Mouse (Mus musculus) ES-E14 (cell line): ENCODE measurements around the gene Rassf8. TPM values are rescaled to one million over a fixed set of nuclear protein-coding genes. Genes with fewer than 3 reads are reported as not detected.

Source experiments
- DNase-seq: peaks from one replicate; pipeline ENCODE4 v3.0.0-alpha.2; 2013; ENCODE audit warnings: low read depth, low spot score
- H3K27ac ChIP-seq: 2 replicates; pipeline ENCODE4 v1.5.1; 2012; ENCODE audit warnings: low read depth, mild to moderate bottlenecking, low read length, moderate library complexity, mixed read lengths; ENCODE audit not compliant: poor library complexity, insufficient read depth, severe bottlenecking
- H3K36me3 ChIP-seq: 2 replicates; pipeline ENCODE4 v1.6.1; 2012; ENCODE audit warnings: mild to moderate bottlenecking, low read length, moderate library complexity, mixed read lengths; ENCODE audit not compliant: control insufficient read depth, poor library complexity, insufficient read depth, severe bottlenecking
- H3K4me1 ChIP-seq, 2 experiments: fragments of 150-350 bp in 1 of 2; sonication (generic) in 1 of 2; 2 replicates each; pipeline ENCODE4 v1.6.1; 2012; ENCODE audit warnings: low read length in 2 of 2, mild to moderate bottlenecking in 1 of 2, mixed read lengths in 1 of 2; ENCODE audit not compliant: control insufficient read depth in 2 of 2, insufficient read depth in 2 of 2, poor library complexity in 1 of 2
- H3K4me3 ChIP-seq, 2 experiments: fragments of 150-350 bp in 1 of 2; sonication (generic) in 1 of 2; 2 replicates each; pipeline ENCODE4 v1.5.1; 2012; ENCODE audit warnings: low read length in 2 of 2, low read depth in 1 of 2, mild to moderate bottlenecking in 1 of 2, mixed read lengths in 1 of 2; ENCODE audit not compliant: insufficient read depth in 1 of 2, poor library complexity in 1 of 2, severe bottlenecking in 1 of 2
- H3K9ac ChIP-seq: 2 replicates; pipeline ENCODE4 v1.6.1; 2012; ENCODE audit warnings: low read depth, mild to moderate bottlenecking, low read length, mixed read lengths; ENCODE audit not compliant: poor library complexity, insufficient read depth, severe bottlenecking
- H3K9me3 ChIP-seq: fragments of 150-350 bp; sonication (generic); 2 replicates; pipeline ENCODE4 v1.6.1; 2012; ENCODE audit warnings: low read depth, mild to moderate bottlenecking, low read length; ENCODE audit not compliant: control insufficient read depth, insufficient read depth
- CHD2 ChIP-seq: IDR thresholded peaks from 2 replicates; pipeline ENCODE4 v1.6.1; 2014; ENCODE audit warnings: mild to moderate bottlenecking, low read depth, low read length, inconsistent platforms
- HCFC1 ChIP-seq: IDR thresholded peaks from 2 replicates; pipeline ENCODE4 v1.6.1; 2012; ENCODE audit warnings: low read length, inconsistent platforms, borderline replicate concordance; ENCODE audit not compliant: insufficient read depth
- MAFK ChIP-seq: IDR thresholded peaks from 2 replicates; pipeline ENCODE4 v1.6.1; 2014; ENCODE audit warnings: mild to moderate bottlenecking, low read depth, low read length, inconsistent platforms; ENCODE audit not compliant: insufficient read depth
- ZC3H11A ChIP-seq: IDR thresholded peaks from 2 replicates; pipeline ENCODE4 v1.6.1; 2012; ENCODE audit warnings: low read depth, mild to moderate bottlenecking, inconsistent platforms, low read length, borderline replicate concordance
- ZNF384 ChIP-seq: IDR thresholded peaks from 2 replicates; pipeline ENCODE4 v1.6.1; 2012; ENCODE audit warnings: low read depth, low read length, inconsistent platforms
- in situ Hi-C, 2 experiments: fragments of 600-800 bp; cut with MboI; formaldehyde crosslinking; loops; one replicate each; pipeline ENCODE4 v1.15.1; 2025; ENCODE audit warnings: low sequenced_read_pairs in 2 of 2, inconsistent platforms in 1 of 2; ENCODE audit not compliant: unreplicated experiment in 2 of 2
- total RNA-seq: library from RNA; depleted of rRNA; stranded (reverse); fragments of 300-350 nt; gene quantifications from 2 replicates; pipeline ENCODE4 v1.2.3, GENCODE M21; 2012

Gene Rassf8
- total RNA-seq, 1 experiment = 9.0 TPM

- DNase-seq = no peak
- no peaks in the 10 kb centered on the region for H3K4me1 ChIP-seq
- H3K36me3 ChIP-seq = no peaks in the 10 kb centered on the region
- in situ Hi-C loops = loop anchor here in 1 of 2 experiments (25.0 kb wide), 1 partner anchor 440 kb away; no protein-coding TSS in a partner anchor
- H3K9ac ChIP-seq = no peak overlapping the region
- no peak overlapping the region for H3K27ac ChIP-seq
- TF ChIP-seq ZC3H11A (no peak), CHD2 (no peak), MAFK (no peak), ZNF384 (no peak), HCFC1 (no peak)
- H3K9me3 ChIP-seq = no peaks in the 10 kb centered on the region
- H3K4me3 ChIP-seq = no peak overlapping the region
Measured at GRCm38 (mm10) chr6:145846948-145847347, 100.4 kb downstream of the Rassf8 start.

GRCm38 (mm10) chr6:145847661-145848060 is 101.1 kb downstream of the Rassf8 start:
- no peak overlapping the region for H3K27ac ChIP-seq
- no peaks in the 10 kb centered on the region for H3K4me1 ChIP-seq
- H3K36me3 ChIP-seq = no peaks in the 10 kb centered on the region
- no peak for DNase-seq
- H3K9ac ChIP-seq = no peak overlapping the region
- no peak overlapping the region for H3K4me3 ChIP-seq
- no peaks in the 10 kb centered on the region for H3K9me3 ChIP-seq
- no peak for TF ChIP-seq CHD2
- TF ChIP-seq MAFK = no peak
- no peak for TF ChIP-seq HCFC1
- no peak for TF ChIP-seq ZNF384
- TF ChIP-seq ZC3H11A = no peak
- in situ Hi-C loops = loop anchor here in 1 of 2 experiments (25.0 kb wide), 1 partner anchor 440 kb away; no protein-coding TSS in a partner anchor

- H3K9ac ChIP-seq = no peak overlapping the region
- H3K4me1 ChIP-seq = peaks cover 3 to 4% of the 10 kb centered on the region in 2 experiments; a peak in 2 of 4 replicates
- no peaks in the 10 kb centered on the region for H3K9me3 ChIP-seq
- in situ Hi-C loops = no loop called here
- TF ChIP-seq ZC3H11A (no peak), ZNF384 (no peak), MAFK (no peak), HCFC1 (no peak), CHD2 (no peak)
- H3K4me3 ChIP-seq = no peak overlapping the region
- H3K36me3 ChIP-seq = no peaks in the 10 kb centered on the region
- H3K27ac ChIP-seq = no peak overlapping the region
- no peak for DNase-seq
Measured at GRCm38 (mm10) chr6:145850789-145851188, 104.2 kb downstream of the Rassf8 start.

- DNase-seq = no peak
- Histone ChIP-seq H3K4me3 (no peak overlapping the region), H3K9ac (no peak overlapping the region), H3K9me3 (no peaks in the 10 kb centered on the region), H3K36me3 (no peaks in the 10 kb centered on the region), H3K27ac (no peak overlapping the region), H3K4me1 (peaks cover 3 to 8% of the 10 kb centered on the region in 2 experiments; a peak in 2 of 4 replicates)
- in situ Hi-C loops = no loop called here
- TF ChIP-seq ZC3H11A (no peak), MAFK (no peak), HCFC1 (no peak), CHD2 (no peak), ZNF384 (no peak)
Measured at GRCm38 (mm10) chr6:145851956-145852355, 105.4 kb downstream of the Rassf8 start.

GRCm38 (mm10) chr6:145852708-145853107 is 106.2 kb downstream of the Rassf8 start:
- H3K27ac ChIP-seq = no peak overlapping the region
- H3K9me3 ChIP-seq = no peaks in the 10 kb centered on the region
- no peak for DNase-seq
- peaks cover 3 to 9% of the 10 kb centered on the region in 2 experiments; a peak in 2 of 4 replicates for H3K4me1 ChIP-seq
- in situ Hi-C loops = no loop called here
- no peaks in the 10 kb centered on the region for H3K36me3 ChIP-seq
- H3K4me3 ChIP-seq = no peak overlapping the region
- no peak overlapping the region for H3K9ac ChIP-seq
- TF ChIP-seq CHD2 = no peak
- TF ChIP-seq ZNF384 = no peak
- no peak for TF ChIP-seq HCFC1
- TF ChIP-seq ZC3H11A = no peak
- no peak for TF ChIP-seq MAFK
